Mouse (Mus musculus): ENCODE data around the gene Prpf31. TPM values are rescaled to one million over a fixed set of nuclear protein-coding genes. Genes with fewer than 3 reads are reported as not detected.
A peak's percentile ranks its signal among the peaks of the same experiment; 100 is the strongest.

Gene Prpf31
- total and polyA plus RNA-seq, 2 experiments = 7.9 to 13.0 TPM

- H3K27ac ChIP-seq (replicated peaks; ENCODE audit: insufficient read depth, low read depth, low read length) = no peak overlapping the region
- 54% methylated on average over 3 of the region's 3 CpGs for WGBS
Measured at GRCm38 (mm10) chr7:3630478-3630815, 662 bp downstream of the Prpf31 start.

DNA sequence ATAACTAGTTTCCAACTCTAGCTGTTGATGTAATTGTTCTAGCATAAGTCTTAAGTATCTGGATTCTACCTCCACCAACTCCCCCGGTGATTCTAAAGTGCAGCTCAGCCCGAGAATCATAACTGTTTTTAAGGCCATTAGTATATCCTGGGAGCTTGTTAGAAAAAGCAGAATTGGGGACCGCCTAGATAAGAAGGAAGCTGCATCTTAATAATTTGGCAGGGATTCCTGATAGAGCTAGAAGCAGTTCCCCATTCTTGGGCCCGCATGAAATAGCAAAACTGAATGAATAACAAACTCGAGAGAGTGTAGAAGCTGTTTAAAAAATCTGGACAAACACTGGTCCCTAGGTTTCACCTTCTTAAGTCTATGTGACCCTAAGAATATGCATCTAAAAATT lies 13.6 kb downstream of the Prpf31 start:
- Histone ChIP-seq H3K36me3 (ENCODE audit: control insufficient read depth, insufficient read depth, low read length) (no peaks in the 10 kb centered on the region), H3K9ac (ENCODE audit: low read depth, low read length) (no peak overlapping the region), H3K27ac (replicated peaks; ENCODE audit: insufficient read depth, low read depth, low read length) (no peak overlapping the region), H3K4me3 (ENCODE audit: insufficient read depth, low read depth, low read length) (no peak overlapping the region), H3K27me3 (ENCODE audit: control insufficient read depth, insufficient read depth, low read length) (no peaks in the 10 kb centered on the region), H3K79me2 (ENCODE audit: control insufficient read depth, insufficient read depth, low read length) (peaks cover 24% of the 10 kb centered on the region), H3K4me1 (ENCODE audit: control insufficient read depth, insufficient read depth, low read length) (peaks cover 15% of the 10 kb centered on the region)
- 58% methylated on average over 5 of the region's 5 CpGs for WGBS
- DNase-seq (ENCODE audit: extremely low read depth, low read depth, low spot score) = no peak
- no peak for TF ChIP-seq POLR2A (IDR thresholded peaks at IDR 0.05; ENCODE audit: extremely low read depth, insufficient read depth, low read length)
- no peak for TF ChIP-seq CTCF (IDR thresholded peaks at IDR 0.05; ENCODE audit: low read depth, low read length)

More at GRCm38 (mm10) chr7:3630478-3630815, 662 bp downstream of the Prpf31 start:
- TF ChIP-seq POLR2A (IDR thresholded peaks at IDR 0.05; ENCODE audit: extremely low read depth, insufficient read depth, low read length) (no peak), CTCF (IDR thresholded peaks at IDR 0.05; ENCODE audit: low read depth, low read length) (no peak)
- no peak overlapping the region for H3K9ac ChIP-seq (ENCODE audit: low read depth, low read length)
- H3K79me2 ChIP-seq (ENCODE audit: control insufficient read depth, insufficient read depth, low read length) = peaks cover 16% of the 10 kb centered on the region
- H3K27me3 ChIP-seq (ENCODE audit: control insufficient read depth, insufficient read depth, low read length) = no peaks in the 10 kb centered on the region
- DNase-seq (ENCODE audit: extremely low read depth, low read depth, low spot score) = no peak
- no peak overlapping the region; the same call in 1 of the 2 replicates for H3K4me3 ChIP-seq (ENCODE audit: insufficient read depth, low read depth, low read length)
- H3K36me3 ChIP-seq (ENCODE audit: control insufficient read depth, insufficient read depth, low read length) = no peaks in the 10 kb centered on the region
- peaks cover 12% of the 10 kb centered on the region for H3K4me1 ChIP-seq (ENCODE audit: control insufficient read depth, insufficient read depth, low read length)

- WGBS = 19% methylated on average over 9 of the region's 9 CpGs
- peaks cover 24% of the 10 kb centered on the region for H3K79me2 ChIP-seq (ENCODE audit: control insufficient read depth, insufficient read depth, low read length)
- H3K9ac ChIP-seq (ENCODE audit: low read depth, low read length) = no peak overlapping the region
- H3K4me3 ChIP-seq (ENCODE audit: insufficient read depth, low read depth, low read length) = no peak overlapping the region
- no peak for TF ChIP-seq CTCF (IDR thresholded peaks at IDR 0.05; ENCODE audit: low read depth, low read length)
- no peak for TF ChIP-seq POLR2A (IDR thresholded peaks at IDR 0.05; ENCODE audit: extremely low read depth, insufficient read depth, low read length)
- H3K4me1 ChIP-seq (ENCODE audit: control insufficient read depth, insufficient read depth, low read length) = peaks cover 15% of the 10 kb centered on the region
- no peak overlapping the region for H3K27ac ChIP-seq (replicated peaks; ENCODE audit: insufficient read depth, low read depth, low read length)
- DNase-seq (ENCODE audit: extremely low read depth, low read depth, low spot score) = no peak
- H3K27me3 ChIP-seq (ENCODE audit: control insufficient read depth, insufficient read depth, low read length) = no peaks in the 10 kb centered on the region
- no peaks in the 10 kb centered on the region for H3K36me3 ChIP-seq (ENCODE audit: control insufficient read depth, insufficient read depth, low read length)
Measured at GRCm38 (mm10) chr7:3643843-3644242, 14.1 kb downstream of the Prpf31 start.

GRCm38 (mm10) chr7:3644348-3644671 lies 14.5 kb downstream of the Prpf31 start:
- DNase-seq (ENCODE audit: extremely low read depth, low read depth, low spot score) = no peak
- peaks cover 24% of the 10 kb centered on the region for H3K79me2 ChIP-seq (ENCODE audit: control insufficient read depth, insufficient read depth, low read length)
- H3K27ac ChIP-seq (replicated peaks; ENCODE audit: insufficient read depth, low read depth, low read length) = no peak overlapping the region; the same call in 1 of the 2 replicates
- H3K36me3 ChIP-seq (ENCODE audit: control insufficient read depth, insufficient read depth, low read length) = no peaks in the 10 kb centered on the region
- H3K4me1 ChIP-seq (ENCODE audit: control insufficient read depth, insufficient read depth, low read length) = peaks cover 15% of the 10 kb centered on the region
- peak overlapping the region; percentile 21; the same call in 1 of the 2 replicates for H3K4me3 ChIP-seq (ENCODE audit: insufficient read depth, low read depth, low read length)
- WGBS = 1% methylated on average over 11 of the region's 11 CpGs
- H3K9ac ChIP-seq (ENCODE audit: low read depth, low read length) = no peak overlapping the region
- no peaks in the 10 kb centered on the region for H3K27me3 ChIP-seq (ENCODE audit: control insufficient read depth, insufficient read depth, low read length)
- TF ChIP-seq POLR2A (IDR thresholded peaks at IDR 0.05; ENCODE audit: extremely low read depth, insufficient read depth, low read length) = no peak
- TF ChIP-seq CTCF (IDR thresholded peaks at IDR 0.05; ENCODE audit: low read depth, low read length) = no peak

DNA sequence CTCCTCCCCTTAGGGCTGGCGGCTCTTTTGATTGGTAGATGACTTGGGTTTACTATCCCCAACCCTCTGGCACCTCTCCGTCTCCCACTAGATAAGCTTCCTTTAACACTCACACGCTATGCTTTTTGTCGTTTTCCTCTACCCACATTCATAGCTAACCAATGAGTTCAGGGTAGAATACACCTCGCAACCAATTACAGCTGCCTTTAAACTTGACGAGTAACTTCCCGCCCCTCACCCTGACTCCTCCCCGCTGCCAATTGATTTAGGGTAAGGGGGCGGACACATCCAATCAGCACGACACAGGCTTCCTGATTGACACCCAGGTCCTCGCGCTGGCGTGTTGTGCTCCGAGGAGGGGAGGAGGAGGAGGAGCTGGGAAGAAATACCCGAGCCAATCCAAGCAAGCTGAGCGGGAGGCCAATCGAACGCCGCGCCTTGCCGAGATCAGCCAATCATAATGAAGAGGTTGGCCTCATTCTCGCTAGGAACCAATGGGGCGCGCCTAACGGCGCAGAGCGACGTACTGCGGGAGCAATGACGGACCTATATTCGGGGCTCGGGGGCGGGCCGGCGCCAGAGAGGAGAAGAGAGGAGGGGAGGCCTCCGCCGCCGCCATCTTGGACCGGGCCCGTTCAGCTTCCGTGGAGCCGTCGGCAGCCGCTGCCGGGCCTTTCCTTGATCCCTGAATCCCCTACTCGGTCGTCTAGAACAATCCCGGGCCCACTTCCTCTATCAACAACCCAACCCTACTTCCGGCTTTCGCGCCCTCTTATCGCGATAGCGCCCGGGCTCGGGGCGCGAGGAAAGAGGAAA lies 15.1 kb downstream of the Prpf31 start, which contains the start of gene Cnot3:
TSS of gene Cnot3 (plus strand) at position 597 of the 816 bp plus-strand sequence.
- peaks cover 24% of the 10 kb centered on the region for H3K79me2 ChIP-seq (ENCODE audit: control insufficient read depth, insufficient read depth, low read length)
- H3K27ac ChIP-seq (replicated peaks; ENCODE audit: insufficient read depth, low read depth, low read length) = peak within 1 kb of the TSS; percentile 94
- DNase-seq (ENCODE audit: extremely low read depth, low read depth, low spot score) = peak; percentile 99
- TF ChIP-seq CTCF (IDR thresholded peaks at IDR 0.05; ENCODE audit: low read depth, low read length) (no peak), POLR2A (IDR thresholded peaks at IDR 0.05; ENCODE audit: extremely low read depth, insufficient read depth, low read length) (peak; percentile 83)
- peak within 1 kb of the TSS; percentile 97 for H3K4me3 ChIP-seq (ENCODE audit: insufficient read depth, low read depth, low read length)
- WGBS = under 1% methylated on average over 58 of the region's 58 CpGs
- peak within 1 kb of the TSS; percentile 98 for H3K9ac ChIP-seq (ENCODE audit: low read depth, low read length)
- peaks cover 15% of the 10 kb centered on the region for H3K4me1 ChIP-seq (ENCODE audit: control insufficient read depth, insufficient read depth, low read length)
- H3K36me3 ChIP-seq (ENCODE audit: control insufficient read depth, insufficient read depth, low read length) = no peaks in the 10 kb centered on the region
- no peaks in the 10 kb centered on the region for H3K27me3 ChIP-seq (ENCODE audit: control insufficient read depth, insufficient read depth, low read length)

DNA sequence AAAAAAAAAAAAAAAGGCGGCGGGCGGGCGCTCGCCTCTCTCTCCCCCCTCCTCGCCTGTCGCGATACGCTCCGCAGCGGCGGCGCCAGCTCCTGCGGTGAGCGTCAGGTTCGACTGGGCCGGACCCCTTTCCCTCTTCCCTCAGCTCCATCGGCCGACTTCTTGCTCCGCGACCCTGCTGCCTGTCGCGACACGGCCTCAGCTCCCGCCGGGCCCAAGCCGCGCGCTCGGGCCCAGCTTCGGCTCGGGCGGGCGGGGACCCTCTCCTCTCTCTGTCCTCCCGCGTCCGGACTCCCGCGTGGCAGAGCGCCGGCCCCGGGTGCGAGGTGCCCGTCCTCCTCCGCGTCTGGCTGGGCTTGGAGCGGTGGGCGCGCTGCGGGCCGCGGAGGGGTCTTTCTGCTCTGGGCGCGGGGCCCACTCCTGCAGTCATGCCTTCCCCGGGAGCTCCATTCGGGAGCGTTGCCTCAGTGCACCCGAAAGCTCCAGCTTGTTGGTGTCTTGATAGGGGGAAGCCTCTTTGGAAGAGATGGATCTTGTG lies 15.8 kb downstream of the Prpf31 start:
- Histone ChIP-seq H3K4me3 (ENCODE audit: insufficient read depth, low read depth, low read length) (peak overlapping the region; percentile 97), H3K9ac (ENCODE audit: low read depth, low read length) (peak overlapping the region; percentile 98), H3K27me3 (ENCODE audit: control insufficient read depth, insufficient read depth, low read length) (no peaks in the 10 kb centered on the region), H3K36me3 (ENCODE audit: control insufficient read depth, insufficient read depth, low read length) (peaks cover 4% of the 10 kb centered on the region), H3K27ac (replicated peaks; ENCODE audit: insufficient read depth, low read depth, low read length) (peak overlapping the region; percentile 94), H3K4me1 (ENCODE audit: control insufficient read depth, insufficient read depth, low read length) (peaks cover 15% of the 10 kb centered on the region), H3K79me2 (ENCODE audit: control insufficient read depth, insufficient read depth, low read length) (peaks cover 24% of the 10 kb centered on the region)
- DNase-seq (ENCODE audit: extremely low read depth, low read depth, low spot score) = no peak
- WGBS = under 1% methylated on average over 54 of the region's 58 CpGs
- TF ChIP-seq CTCF (IDR thresholded peaks at IDR 0.05; ENCODE audit: low read depth, low read length) (no peak), POLR2A (IDR thresholded peaks at IDR 0.05; ENCODE audit: extremely low read depth, insufficient read depth, low read length) (no peak)

Measured in liver, adult 2 months (tissue).